28 mouse cellular contexts compared by ENCODE assay signal in the genomic region with DNA sequence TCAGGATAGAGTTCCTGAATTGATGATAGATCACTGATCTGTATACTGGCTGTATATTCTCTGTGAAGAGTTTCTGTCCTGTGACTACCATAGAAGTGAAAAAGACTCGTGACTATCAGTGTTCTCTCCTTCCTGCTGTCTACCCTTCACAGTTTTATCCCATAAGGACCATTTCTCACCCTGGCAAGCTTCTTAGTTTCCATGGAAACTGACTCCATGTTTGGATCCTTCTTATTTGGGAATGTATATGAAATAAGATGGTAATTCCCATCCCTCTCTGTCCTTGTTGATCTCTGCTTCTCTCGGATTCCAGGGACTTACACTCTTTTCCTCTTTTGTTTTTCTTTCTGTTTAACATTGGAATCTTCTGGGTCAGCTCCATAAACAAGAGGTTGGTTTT. TPM values are rescaled to one million over a fixed set of nuclear protein-coding genes. Genes with fewer than 3 reads are reported as not detected.
DNase-seq lines count a peak whose midpoint lies in the region; ATAC-seq and TF ChIP-seq lines count a peak whose summit lies in the region.
"Had no signal": no experiment of that assay in that cellular context is flagged by ENCODE, and none has a peak within 500 bp of the region (broad histone marks: within the 10 kb centered on the region; RNA-seq: fewer than 3 reads in every experiment).

No protein-coding gene starts in this region.

- no peak for TF ChIP-seq POLR2A in cortical plate, adult 2 months (IDR thresholded peaks at IDR 0.05; ENCODE audit: extremely low read depth, insufficient read depth, low read length)

- H3K4me1 ChIP-seq in cortical plate, adult 2 months (ENCODE audit: control insufficient read depth, insufficient read depth, low read length), result peaks cover 7% of the 10 kb centered on the region
- H3K4me1 ChIP-seq in kidney, embryonic 15.5 days, result peaks cover 17% of the 10 kb centered on the region

- no peak for TF ChIP-seq CTCF in cortical plate, adult 2 months (IDR thresholded peaks at IDR 0.05; ENCODE audit: extremely low read depth, insufficient read depth, low read length)

- DNase-seq in frontal cortex, postnatal 10 days (ENCODE audit: low spot score in 2 of 2), result no peak
- peak; percentile 6 to 76 for DNase-seq in left cerebral cortex, postnatal 10 days (ENCODE audit: extremely low spot score in 1 of 2, low spot score in 2 of 2)
- DNase-seq in left cerebral cortex, postnatal 36 days (ENCODE audit: low spot score in 2 of 2), result no peak
- DNase-seq: adrenal gland, adult 2 months; adrenal gland, postnatal 14 days; cerebellum, adult 18-20 months; cerebellum, adult 9-10 months; cerebellum, postnatal 14 days; gastrocnemius, postnatal 25 days; heart, adult 18-20 months; heart, postnatal 10 days; heart, postnatal 36 days had no signal

- peak overlapping the region; percentile 17; the same call in 1 of the 2 replicates for H3K27ac ChIP-seq in cortical plate, adult 2 months (ENCODE audit: insufficient read depth, low read length)
- no peak overlapping the region for H3K27ac ChIP-seq in kidney, embryonic 15.5 days
- H3K27ac ChIP-seq: embryonic facial prominence, embryonic 12.5 days; embryonic facial prominence, embryonic 15.5 days; forebrain, embryonic 12.5 days; heart, embryonic 15.5 days; hindbrain, embryonic 10.5 days; hindbrain, embryonic 13.5 days; intestine, embryonic 15.5 days had no signal

- H3K4me2 ChIP-seq in kidney, embryonic 15.5 days, result no peak overlapping the region
- H3K4me2 ChIP-seq: embryonic facial prominence, embryonic 12.5 days; embryonic facial prominence, embryonic 15.5 days; forebrain, embryonic 12.5 days; heart, embryonic 12.5 days; heart, embryonic 15.5 days; hindbrain, embryonic 13.5 days; intestine, embryonic 15.5 days had no signal

- H3K9me3 ChIP-seq in kidney, embryonic 15.5 days (replicated peaks), result no peaks in the 10 kb centered on the region
- H3K9me3 ChIP-seq: embryonic facial prominence, embryonic 12.5 days; embryonic facial prominence, embryonic 15.5 days; forebrain, embryonic 12.5 days; heart, embryonic 12.5 days; heart, embryonic 15.5 days; hindbrain, embryonic 10.5 days; hindbrain, embryonic 13.5 days; intestine, embryonic 15.5 days had no signal

- H3K27me3 ChIP-seq in kidney, embryonic 15.5 days, result no peaks in the 10 kb centered on the region
- H3K27me3 ChIP-seq: embryonic facial prominence, embryonic 12.5 days; embryonic facial prominence, embryonic 15.5 days; forebrain, embryonic 12.5 days; heart, embryonic 12.5 days; heart, embryonic 15.5 days; hindbrain, embryonic 13.5 days; intestine, embryonic 15.5 days had no signal

- H3K36me3 ChIP-seq in kidney, embryonic 15.5 days, result peaks cover 60% of the 10 kb centered on the region

- no peak overlapping the region for H3K9ac ChIP-seq in kidney, embryonic 15.5 days
- H3K9ac ChIP-seq: embryonic facial prominence, embryonic 12.5 days; embryonic facial prominence, embryonic 15.5 days; forebrain, embryonic 12.5 days; heart, embryonic 12.5 days; heart, embryonic 15.5 days; hindbrain, embryonic 13.5 days; intestine, embryonic 15.5 days had no signal

- intact Hi-C loops in left cerebral cortex, postnatal 10 days (cut with DNase I), result no loop called here
- intact Hi-C loops in left cerebral cortex, postnatal 36 days (cut with DNase I), result no loop called here

- peak; percentile 55 for ATAC-seq in frontal cortex, adult (ENCODE audit: low TSS enrichment)
- no peak for ATAC-seq in kidney, embryonic 15.5 days (replicated peaks; ENCODE audit: low FRiP score)
- ATAC-seq: CD4-positive, CD25-positive, alpha-beta regulatory T cell, adult 4 months; hindbrain, embryonic 16.5 days; intestine, embryonic 15.5 days had no signal

- WGBS in kidney, embryonic 15.5 days, result 73% methylated on average over 2 of the region's 2 CpGs

- no peak overlapping the region for H3K4me3 ChIP-seq in cortical plate, adult 2 months (ENCODE audit: insufficient read depth, low read length)
- no peak overlapping the region for H3K4me3 ChIP-seq in kidney, embryonic 15.5 days (replicated peaks)
- H3K4me3 ChIP-seq: embryonic facial prominence, embryonic 12.5 days; embryonic facial prominence, embryonic 15.5 days; erythroblast, embryonic 14.5 days; forebrain, embryonic 12.5 days; heart, embryonic 12.5 days; heart, embryonic 15.5 days; hindbrain, embryonic 10.5 days; hindbrain, embryonic 13.5 days; intestine, embryonic 15.5 days had no signal

RNA-seq across cellular contexts. Expression of gene Ykt6, which starts 4.6 kb away (rescaled TPM):
- 100 to 1,000 TPM; 130 to 133 TPM for total RNA-seq in left cerebral cortex, postnatal 10 days (2021)
- total RNA-seq in left cerebral cortex, postnatal 36 days (2021), result 10 to 100 TPM; 82.8 to 91.0 TPM
- polyA plus RNA-seq in cortical plate, adult 2 months (2012; rRNA removed), result 64.7 and 65.3 TPM in 2 replicates
- 52.9 and 57.3 TPM in 2 replicates for polyA plus RNA-seq in kidney, embryonic 15.5 days (2015; fragmentation: Nextera tagmentation; extraction: Ambion mirVana)

RNA-seq across cellular contexts. Expression of gene Gck, which starts 10.2 kb away (rescaled TPM):
- 1 to 10 TPM; 1.1 to 1.4 TPM for total RNA-seq in left cerebral cortex, postnatal 10 days (2021)
- total RNA-seq in left cerebral cortex, postnatal 36 days (2021), result 1 to 10 TPM; 1.6 to 2.2 TPM
- polyA plus RNA-seq in cortical plate, adult 2 months (2012; rRNA removed), result 0.86 and 1.4 TPM in 2 replicates
- 1.3 and 2.0 TPM in 2 replicates for polyA plus RNA-seq in kidney, embryonic 15.5 days (2015; fragmentation: Nextera tagmentation; extraction: Ambion mirVana)
- total RNA-seq: MEL had no signal
- polyA plus RNA-seq: C2C12; CD4-positive, CD25-positive, alpha-beta regulatory T cell, adult 4 months; erythroblast, embryonic 14.5 days had no signal

Comparison
In these comparisons a context has a peak if more than half of its experiments do, and no peak if none do; other contexts are left out.
1. DNase-seq: peak in left cerebral cortex, postnatal 10 days (2 of 2); none in frontal cortex, postnatal 10 days (0 of 2) and left cerebral cortex, postnatal 36 days (0 of 2).